Mouse (Mus musculus): Measurements from ENCODE around the gene Gm3854. TPM values are rescaled to one million over a fixed set of nuclear protein-coding genes. Genes with fewer than 3 reads are reported as not detected.
"Not testable (repeated sequence)": the region's sequence is repeated elsewhere in the genome, so short reads cannot be mapped to it uniquely, and the experiment has no call there.

Gene Gm3854
- polyA plus RNA-seq (2012; rRNA removed) = not detected in 2 replicates

- Histone ChIP-seq H3K4me1 (ENCODE audit: control insufficient read depth, insufficient read depth, insufficient read length, low read length) (no peaks in the 10 kb centered on the region), H3K27ac (ENCODE audit: insufficient read depth, low read depth, low read length) (no peak within 1 kb of the TSS), H3K36me3 (ENCODE audit: control insufficient read depth, insufficient read depth, low read length) (no peaks in the 10 kb centered on the region), H3K27me3 (ENCODE audit: control insufficient read depth, insufficient read depth, low read length) (no peaks in the 10 kb centered on the region; the same call in 1 of the 2 replicates), H3K4me3 (ENCODE audit: low read depth, low read length) (peak within 1 kb of the TSS; percentile 71)
- no peak for TF ChIP-seq CTCF (IDR thresholded peaks at IDR 0.05; ENCODE audit: extremely low read depth, insufficient read length, insufficient replicate concordance, low read depth, low read length)
- TF ChIP-seq POLR2A (IDR thresholded peaks at IDR 0.05; ENCODE audit: low read depth, low read length) = no peak
- WGBS = 3% methylated on average over 26 of the region's 26 CpGs
Measured at GRCm38 (mm10) chr7:6343501-6344071, at the start of gene Gm3854. Gm3854 (plus strand) TSS chr7:6343759.

GRCm38 (mm10) chr7:6300796-6301195 is 42.8 kb upstream of the Gm3854 start:
- not testable (repeated sequence) for H3K27me3 ChIP-seq (ENCODE audit: control insufficient read depth, insufficient read depth, low read length); H3K4me1 ChIP-seq (ENCODE audit: control insufficient read depth, insufficient read depth, insufficient read length, low read length); H3K36me3 ChIP-seq (ENCODE audit: control insufficient read depth, insufficient read depth, low read length); H3K27ac ChIP-seq (ENCODE audit: insufficient read depth, low read depth, low read length); H3K4me3 ChIP-seq (ENCODE audit: low read depth, low read length)
- 41% methylated on average over 11 of the region's 11 CpGs for WGBS

GRCm38 (mm10) chr7:6330458-6331232 is 12.9 kb upstream of the Gm3854 start:
- TF ChIP-seq CTCF (IDR thresholded peaks at IDR 0.05; ENCODE audit: extremely low read depth, insufficient read length, insufficient replicate concordance, low read depth, low read length) = no peak
- TF ChIP-seq POLR2A (IDR thresholded peaks at IDR 0.05; ENCODE audit: low read depth, low read length) = no peak
- WGBS = 19% methylated on average over 23 of the region's 23 CpGs
- no peak overlapping the region for H3K27ac ChIP-seq (ENCODE audit: insufficient read depth, low read depth, low read length)

GRCm38 (mm10) chr7:6331233-6331956 is 12.2 kb upstream of the Gm3854 start, which contains the start of gene Zfp583:
Zfp583 (minus strand) TSS chr7:6331285.
- Histone ChIP-seq H3K4me1 (ENCODE audit: control insufficient read depth, insufficient read depth, insufficient read length, low read length) (peaks cover 6% of the 10 kb centered on the region), H3K36me3 (ENCODE audit: control insufficient read depth, insufficient read depth, low read length) (no peaks in the 10 kb centered on the region), H3K27me3 (ENCODE audit: control insufficient read depth, insufficient read depth, low read length) (no peaks in the 10 kb centered on the region), H3K27ac (ENCODE audit: insufficient read depth, low read depth, low read length) (no peak within 1 kb of the TSS), H3K4me3 (ENCODE audit: low read depth, low read length) (peak within 1 kb of the TSS; percentile 77)
- WGBS = 11% methylated on average over 31 of the region's 31 CpGs
- TF ChIP-seq POLR2A (IDR thresholded peaks at IDR 0.05; ENCODE audit: low read depth, low read length) (no peak), CTCF (IDR thresholded peaks at IDR 0.05; ENCODE audit: extremely low read depth, insufficient read length, insufficient replicate concordance, low read depth, low read length) (no peak)

More at GRCm38 (mm10) chr7:6330458-6331232, 12.9 kb upstream of the Gm3854 start:
- Histone ChIP-seq H3K4me3 (ENCODE audit: low read depth, low read length) (peak overlapping the region; percentile 77), H3K27me3 (ENCODE audit: control insufficient read depth, insufficient read depth, low read length) (no peaks in the 10 kb centered on the region), H3K4me1 (ENCODE audit: control insufficient read depth, insufficient read depth, insufficient read length, low read length) (peaks cover 6% of the 10 kb centered on the region), H3K36me3 (ENCODE audit: control insufficient read depth, insufficient read depth, low read length) (no peaks in the 10 kb centered on the region)

GRCm38 (mm10) chr7:6339865-6340264 is 3.7 kb upstream of the Gm3854 start:
- Histone ChIP-seq H3K4me1 (ENCODE audit: control insufficient read depth, insufficient read depth, insufficient read length, low read length) (no peaks in the 10 kb centered on the region), H3K4me3 (ENCODE audit: low read depth, low read length) (no peak overlapping the region), H3K27me3 (ENCODE audit: control insufficient read depth, insufficient read depth, low read length) (no peaks in the 10 kb centered on the region; the same call in 1 of the 2 replicates), H3K36me3 (ENCODE audit: control insufficient read depth, insufficient read depth, low read length) (no peaks in the 10 kb centered on the region), H3K27ac (ENCODE audit: insufficient read depth, low read depth, low read length) (no peak overlapping the region)
- WGBS = 79% methylated on average over 5 of the region's 5 CpGs
- TF ChIP-seq POLR2A (IDR thresholded peaks at IDR 0.05; ENCODE audit: low read depth, low read length) (no peak), CTCF (IDR thresholded peaks at IDR 0.05; ENCODE audit: extremely low read depth, insufficient read length, insufficient replicate concordance, low read depth, low read length) (no peak)

- Histone ChIP-seq H3K27ac (ENCODE audit: insufficient read depth, low read depth, low read length) (no peak overlapping the region), H3K36me3 (ENCODE audit: control insufficient read depth, insufficient read depth, low read length) (no peaks in the 10 kb centered on the region), H3K4me1 (ENCODE audit: control insufficient read depth, insufficient read depth, insufficient read length, low read length) (no peaks in the 10 kb centered on the region), H3K27me3 (ENCODE audit: control insufficient read depth, insufficient read depth, low read length) (no peaks in the 10 kb centered on the region; the same call in 1 of the 2 replicates), H3K4me3 (ENCODE audit: low read depth, low read length) (no peak overlapping the region)
- TF ChIP-seq CTCF (IDR thresholded peaks at IDR 0.05; ENCODE audit: extremely low read depth, insufficient read length, insufficient replicate concordance, low read depth, low read length) (no peak), POLR2A (IDR thresholded peaks at IDR 0.05; ENCODE audit: low read depth, low read length) (no peak)
- 37% methylated on average over 10 of the region's 10 CpGs for WGBS
Measured at GRCm38 (mm10) chr7:6344124-6344523, 565 bp downstream of the Gm3854 start.

- no peaks in the 10 kb centered on the region; the same call in 1 of the 2 replicates for H3K4me1 ChIP-seq (ENCODE audit: control insufficient read depth, insufficient read depth, insufficient read length, low read length)
- no peak for TF ChIP-seq POLR2A (IDR thresholded peaks at IDR 0.05; ENCODE audit: low read depth, low read length)
- no peak for TF ChIP-seq CTCF (IDR thresholded peaks at IDR 0.05; ENCODE audit: extremely low read depth, insufficient read length, insufficient replicate concordance, low read depth, low read length)
- H3K4me3 ChIP-seq (ENCODE audit: low read depth, low read length) = no peak overlapping the region
- no peaks in the 10 kb centered on the region for H3K36me3 ChIP-seq (ENCODE audit: control insufficient read depth, insufficient read depth, low read length)
- 58% methylated on average over 2 of the region's 2 CpGs for WGBS
- no peaks in the 10 kb centered on the region for H3K27me3 ChIP-seq (ENCODE audit: control insufficient read depth, insufficient read depth, low read length)
- no peak overlapping the region for H3K27ac ChIP-seq (ENCODE audit: insufficient read depth, low read depth, low read length)
Measured at GRCm38 (mm10) chr7:6358121-6358520, 14.6 kb downstream of the Gm3854 start.

Measured in small intestine, adult 2 months (tissue).